In the genomic region with DNA sequence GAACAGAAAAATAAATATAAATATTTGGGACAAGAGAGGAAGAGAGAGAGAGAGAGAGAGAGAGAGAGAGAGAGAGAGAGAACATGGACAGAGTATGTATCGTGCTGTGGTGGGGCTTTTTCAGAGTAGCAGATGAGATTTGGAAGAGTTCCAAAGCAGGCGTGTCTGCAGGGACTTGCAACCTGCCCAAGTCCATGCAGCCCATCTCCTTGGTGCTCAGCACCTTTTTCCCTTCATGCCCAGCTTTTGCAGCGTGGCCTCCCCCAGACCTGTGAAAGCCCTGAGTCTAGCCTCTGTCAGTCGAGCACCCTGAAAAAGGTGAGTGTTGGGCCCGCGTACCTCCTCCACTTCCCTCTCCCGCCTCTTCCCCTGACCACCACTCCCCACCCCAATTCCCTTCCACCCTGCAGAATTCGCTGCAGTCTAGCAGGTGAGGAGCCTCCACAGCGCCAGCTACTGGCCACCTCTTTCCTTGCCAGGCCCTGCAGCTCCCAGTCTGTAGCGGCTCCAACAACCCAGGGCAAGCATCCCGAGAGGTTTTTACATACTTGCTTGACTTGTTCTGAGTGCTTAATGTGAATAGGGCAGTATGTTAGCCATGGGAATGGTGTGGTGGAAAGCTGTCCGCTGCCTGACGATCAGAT, we compare ENCODE assay signal across 8 mouse cellular contexts. TPM values are rescaled to one million over a fixed set of nuclear protein-coding genes. Genes with fewer than 3 reads are reported as not detected.
DNase-seq lines count a peak whose midpoint lies in the region; ATAC-seq lines count a peak whose summit lies in the region.

No protein-coding gene starts in this region.

- H3K4me1 ChIP-seq in hindbrain, embryonic 10.5 days (replicated peaks), result peaks cover 16% of the 10 kb centered on the region
- H3K4me1 ChIP-seq in hindbrain, embryonic 13.5 days (replicated peaks), result peaks cover 14% of the 10 kb centered on the region
- H3K4me1 ChIP-seq in heart, embryonic 14.5 days (ENCODE audit: control insufficient read depth in 2 of 2, insufficient read depth in 2 of 2, low read length in 2 of 2), result peaks cover 2 to 8% of the 10 kb centered on the region in 2 experiments; a peak in 3 of 4 replicates

- peak overlapping the region; percentile 9; the same call in 1 of the 2 replicates for H3K27ac ChIP-seq in hindbrain, embryonic 10.5 days
- H3K27ac ChIP-seq in hindbrain, embryonic 13.5 days, result no peak overlapping the region
- no peak overlapping the region for H3K27ac ChIP-seq in heart, embryonic 14.5 days (replicated peaks in 1 of 2; ENCODE audit: control insufficient read depth in 1 of 2, insufficient read depth in 1 of 2, low read depth in 2 of 2, low read length in 2 of 2)

- no peak for ATAC-seq in hindbrain, embryonic 13.5 days (ENCODE audit: low FRiP score)
- ATAC-seq in heart, embryonic 14.5 days (ENCODE audit: insufficient number of reproducible peaks, insufficient read depth, low FRiP score, low read depth), result peak; percentile 21; the same call in 1 of the 2 replicates

- no peaks in the 10 kb centered on the region for H3K9me3 ChIP-seq in hindbrain, embryonic 10.5 days
- H3K9me3 ChIP-seq in hindbrain, embryonic 13.5 days, result no peaks in the 10 kb centered on the region
- H3K9me3 ChIP-seq in heart, embryonic 14.5 days (ENCODE audit: control insufficient read depth, low read length), result no peaks in the 10 kb centered on the region

- peaks cover 3% of the 10 kb centered on the region; the same call in 1 of the 2 replicates for H3K27me3 ChIP-seq in hindbrain, embryonic 10.5 days (ENCODE audit: insufficient read depth, poor library complexity, severe bottlenecking)
- H3K27me3 ChIP-seq in hindbrain, embryonic 13.5 days, result 0 out of 2 replicates have a peak, but pooled peaks cover 3% of the 10 kb centered on the region
- no peaks in the 10 kb centered on the region for H3K27me3 ChIP-seq in heart, embryonic 14.5 days (ENCODE audit: control insufficient read depth, insufficient read depth, low read length)

- H3K4me2 ChIP-seq in hindbrain, embryonic 13.5 days, result no peak overlapping the region
- peak overlapping the region; percentile 4; the same call in 1 of the 2 replicates for H3K4me2 ChIP-seq in heart, embryonic 14.5 days (ENCODE audit: low read length)

- peak overlapping the region; percentile 20 for H3K4me3 ChIP-seq in hindbrain, embryonic 10.5 days
- H3K4me3 ChIP-seq in hindbrain, embryonic 13.5 days, result no peak overlapping the region
- no peak overlapping the region for H3K4me3 ChIP-seq in heart, embryonic 14.5 days (ENCODE audit: control insufficient read depth in 1 of 2, insufficient read depth in 1 of 2, low read depth in 1 of 2, low read length in 2 of 2)

- no peak overlapping the region for H3K9ac ChIP-seq in hindbrain, embryonic 13.5 days
- no peak overlapping the region for H3K9ac ChIP-seq in heart, embryonic 14.5 days (ENCODE audit: low read length)

- peak; percentile 68 for DNase-seq in hindbrain, embryonic 10.5 days (ENCODE audit: low spot score)
- peak; percentile 93 for DNase-seq in ZHBTc4 (ENCODE audit: low read depth, low spot score)
- DNase-seq in embryo, embryonic 11 days, result peak; percentile 74
- peak; percentile 46 to 65 for DNase-seq in layer of hippocampus, postnatal 10 days (ENCODE audit: low spot score in 2 of 2)
- DNase-seq in lung, postnatal 36 days, result peak; percentile 62
- peak; percentile 42 to 55 for DNase-seq in spleen, postnatal 14 days (ENCODE audit: low spot score in 2 of 2)

- H3K36me3 ChIP-seq in hindbrain, embryonic 10.5 days, result peaks cover 20% of the 10 kb centered on the region
- peaks cover 14% of the 10 kb centered on the region for H3K36me3 ChIP-seq in hindbrain, embryonic 13.5 days
- peaks cover 18% of the 10 kb centered on the region for H3K36me3 ChIP-seq in heart, embryonic 14.5 days (ENCODE audit: control insufficient read depth, insufficient read depth, low read length)

- 19% methylated on average over 13 of the region's 13 CpGs for WGBS in hindbrain, embryonic 10.5 days
- WGBS in hindbrain, embryonic 13.5 days, result 17% methylated on average over 13 of the region's 13 CpGs
- WGBS in heart, embryonic 14.5 days, result 14% methylated on average over 13 of the region's 13 CpGs

RNA-seq across cellular contexts. Expression of a gene that starts 1.1 kb away (rescaled TPM):
- polyA plus RNA-seq in hindbrain, embryonic 10.5 days (2016; fragmentation: Nextera tagmentation; extraction: Ambion mirVana), result 47.8 and 51.2 TPM in 2 replicates
- 23.8 and 27.2 TPM in 2 replicates for polyA plus RNA-seq in hindbrain, embryonic 13.5 days (2015; fragmentation: Nextera tagmentation; extraction: Ambion mirVana)
- polyA plus RNA-seq in heart, embryonic 14.5 days (2014; fragmentation: Nextera tagmentation; extraction: Ambion mirVana), result 22.7 and 23.7 TPM in 2 replicates
- 10 to 100 TPM; 39.7 to 46.6 TPM for total RNA-seq in layer of hippocampus, postnatal 10 days (2021)

RNA-seq across cellular contexts. Expression of a gene that starts 28.2 kb away (rescaled TPM):
- polyA plus RNA-seq in hindbrain, embryonic 10.5 days (2016; fragmentation: Nextera tagmentation; extraction: Ambion mirVana), result 6.5 and 9.8 TPM in 2 replicates
- 7.0 and 7.8 TPM in 2 replicates for polyA plus RNA-seq in hindbrain, embryonic 13.5 days (2015; fragmentation: Nextera tagmentation; extraction: Ambion mirVana)
- 2.9 and 4.5 TPM in 2 replicates for polyA plus RNA-seq in heart, embryonic 14.5 days (2014; fragmentation: Nextera tagmentation; extraction: Ambion mirVana)
- 10 to 100 TPM; 40.5 to 42.3 TPM for total RNA-seq in layer of hippocampus, postnatal 10 days (2021)

RNA-seq across cellular contexts. Expression of a gene that starts 35.0 kb away (rescaled TPM):
- polyA plus RNA-seq in hindbrain, embryonic 10.5 days (2016; fragmentation: Nextera tagmentation; extraction: Ambion mirVana), result 2.5 and 3.1 TPM in 2 replicates
- 20.2 and 21.0 TPM in 2 replicates for polyA plus RNA-seq in hindbrain, embryonic 13.5 days (2015; fragmentation: Nextera tagmentation; extraction: Ambion mirVana)
- 10.9 and 12.8 TPM in 2 replicates for polyA plus RNA-seq in heart, embryonic 14.5 days (2014; fragmentation: Nextera tagmentation; extraction: Ambion mirVana)
- 10 to 100 TPM; 75.7 to 77.6 TPM for total RNA-seq in layer of hippocampus, postnatal 10 days (2021)

RNA-seq across cellular contexts. Expression of a gene that starts 56.4 kb away (rescaled TPM):
- 1.1 and 1.2 TPM in 2 replicates for polyA plus RNA-seq in hindbrain, embryonic 10.5 days (2016; fragmentation: Nextera tagmentation; extraction: Ambion mirVana)
- polyA plus RNA-seq in hindbrain, embryonic 13.5 days (2015; fragmentation: Nextera tagmentation; extraction: Ambion mirVana), result 1.9 and 2.1 TPM in 2 replicates
- polyA plus RNA-seq in heart, embryonic 14.5 days (2014; fragmentation: Nextera tagmentation; extraction: Ambion mirVana), result 0.65 and 0.67 TPM in 2 replicates
- 1 to 10 TPM in 1 of 2 experiments, under 1 TPM in 1; 0.58 to 1.1 TPM for total RNA-seq in layer of hippocampus, postnatal 10 days (2021)

RNA-seq across cellular contexts. Expression of a gene that starts 57.0 kb away (rescaled TPM):
- polyA plus RNA-seq in hindbrain, embryonic 10.5 days (2016; fragmentation: Nextera tagmentation; extraction: Ambion mirVana), result 0.55 and 1.1 TPM in 2 replicates
- 0.75 and 1.3 TPM in 2 replicates for polyA plus RNA-seq in hindbrain, embryonic 13.5 days (2015; fragmentation: Nextera tagmentation; extraction: Ambion mirVana)
- 0.20 and 0.22 TPM in 2 replicates for polyA plus RNA-seq in heart, embryonic 14.5 days (2014; fragmentation: Nextera tagmentation; extraction: Ambion mirVana)
- 1 to 10 TPM; 1.7 to 2.4 TPM for total RNA-seq in layer of hippocampus, postnatal 10 days (2021)
